30 mouse cellular contexts compared by ENCODE assay signal in the genomic region with DNA sequence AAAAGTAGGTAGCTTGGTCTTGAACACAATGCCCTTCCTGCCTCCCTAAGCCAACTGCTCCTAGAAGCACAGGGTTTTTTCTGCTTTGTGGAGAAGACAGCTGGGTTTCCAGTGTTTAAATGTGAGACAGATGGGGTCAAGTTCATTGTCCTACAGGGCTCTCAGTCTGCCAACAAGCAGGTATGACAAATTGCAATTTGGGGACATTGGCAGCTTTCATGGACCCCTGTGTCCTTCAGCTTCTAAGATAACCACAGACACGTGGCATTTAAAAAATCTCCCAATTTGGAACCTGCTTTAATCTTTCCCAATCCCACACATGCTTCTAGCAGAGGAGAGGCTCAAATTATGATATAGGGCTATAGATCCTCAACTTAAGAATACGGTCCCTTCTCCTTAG. TPM values are rescaled to one million over a fixed set of nuclear protein-coding genes. Genes with fewer than 3 reads are reported as not detected.
"Had no signal": no experiment of that assay in that cellular context is flagged by ENCODE, and none has a peak within 500 bp of the region (broad histone marks: within the 10 kb centered on the region; RNA-seq: fewer than 3 reads in every experiment).

No protein-coding gene starts in this region.

- H3K4me2 ChIP-seq: embryonic facial prominence, embryonic 12.5 days; embryonic facial prominence, embryonic 13.5 days; embryonic facial prominence, embryonic 15.5 days; forebrain, embryonic 12.5 days; forebrain, embryonic 13.5 days; forebrain, embryonic 15.5 days had no signal

- H3K4me3 ChIP-seq: embryonic facial prominence, embryonic 10.5 days; embryonic facial prominence, embryonic 12.5 days; embryonic facial prominence, embryonic 13.5 days; embryonic facial prominence, embryonic 15.5 days; erythroblast, embryonic 14.5 days; forebrain, embryonic 10.5 days; forebrain, embryonic 12.5 days; forebrain, embryonic 13.5 days; forebrain, embryonic 15.5 days; gastrocnemius, adult 2 months; heart, adult 2 months had no signal

- ATAC-seq: forebrain, embryonic 13.5 days; forebrain, embryonic 14.5 days; forebrain, embryonic 15.5 days; forebrain, embryonic 16.5 days; forebrain, postnatal 0 days had no signal

- DNase-seq: cerebellum, adult 8-10 months; cerebellum, adult 9-10 months; cerebellum, adult 9-11 months; cerebellum, postnatal 25 days; cerebellum, postnatal 36 days; embryo, embryonic 11 days; forebrain, postnatal 0 days; gastrocnemius, adult 2 months; gastrocnemius, postnatal 10 days; gastrocnemius, postnatal 14 days; gastrocnemius, postnatal 25 days; gastrocnemius, postnatal 36 days; heart, adult 11 months; heart, adult 18-20 months; heart, adult 2 months had no signal

- H3K27me3 ChIP-seq: embryonic facial prominence, embryonic 12.5 days; embryonic facial prominence, embryonic 13.5 days; embryonic facial prominence, embryonic 15.5 days; forebrain, embryonic 12.5 days; forebrain, embryonic 13.5 days; forebrain, embryonic 15.5 days had no signal

- H3K9me3 ChIP-seq: embryonic facial prominence, embryonic 10.5 days; embryonic facial prominence, embryonic 12.5 days; embryonic facial prominence, embryonic 13.5 days; embryonic facial prominence, embryonic 15.5 days; forebrain, embryonic 10.5 days; forebrain, embryonic 12.5 days; forebrain, embryonic 13.5 days; forebrain, embryonic 15.5 days had no signal

- H3K4me1 ChIP-seq: embryonic facial prominence, embryonic 10.5 days; embryonic facial prominence, embryonic 12.5 days; embryonic facial prominence, embryonic 13.5 days; embryonic facial prominence, embryonic 15.5 days; forebrain, embryonic 10.5 days; forebrain, embryonic 12.5 days had no signal

- H3K36me3 ChIP-seq: forebrain, embryonic 12.5 days; forebrain, embryonic 15.5 days had no signal

- H3K9ac ChIP-seq: embryonic facial prominence, embryonic 12.5 days; embryonic facial prominence, embryonic 13.5 days; embryonic facial prominence, embryonic 15.5 days; forebrain, embryonic 12.5 days; forebrain, embryonic 13.5 days; forebrain, embryonic 15.5 days; forebrain, postnatal 0 days had no signal

- H3K27ac ChIP-seq: embryonic facial prominence, embryonic 10.5 days; embryonic facial prominence, embryonic 12.5 days; embryonic facial prominence, embryonic 13.5 days; embryonic facial prominence, embryonic 15.5 days; forebrain, embryonic 10.5 days; forebrain, embryonic 12.5 days; forebrain, embryonic 13.5 days; forebrain, embryonic 15.5 days; gastrocnemius, adult 2 months; heart, adult 2 months had no signal

RNA-seq across cellular contexts. Expression of a gene that starts 43.6 kb away (rescaled TPM):
- total RNA-seq: common myeloid progenitor, adult 5-6 weeks; gastrocnemius, adult 8-10 months; granulocyte monocyte progenitor cell, adult 5-6 weeks; heart, adult 18-20 months; heart, adult 2 months; heart, adult 8-10 months had no signal
- polyA plus RNA-seq: erythroblast, embryonic 14.5 days; heart, adult 2 months had no signal
